Mouse (Mus musculus) C2C12 (cell line): Measurements from ENCODE around the gene Htr6.

ENCODE experiments used
- CTCF ChIP-seq: IDR thresholded peaks from one replicate; pipeline ENCODE4 v1.5.1; 2011; ENCODE audit not compliant: control insufficient read depth, insufficient read depth, insufficient read length
- MAX ChIP-seq: IDR thresholded peaks from one replicate; pipeline ENCODE4 v1.6.1; 2011; ENCODE audit warnings: mild to moderate bottlenecking, control low read depth

DNA sequence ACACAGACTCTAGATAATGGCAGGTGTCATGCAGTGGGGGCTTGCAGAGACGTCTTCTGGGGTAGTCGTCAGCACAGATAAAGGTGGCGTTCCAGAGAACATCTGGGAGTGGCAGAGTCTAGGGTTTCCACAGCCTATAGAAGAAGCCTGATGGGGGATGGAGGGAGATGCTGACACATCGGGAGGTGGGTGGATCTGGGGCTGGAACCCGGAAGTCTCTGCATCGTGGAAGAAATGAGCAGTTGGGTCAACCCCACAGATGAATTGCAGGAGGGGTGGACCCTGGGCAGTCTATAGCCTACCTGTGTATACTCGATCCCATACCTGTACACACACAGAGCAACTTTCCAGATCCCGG, 41.4 kb downstream of the Htr6 start:
- TF ChIP-seq CTCF (no peak), MAX (no peak)
